Mouse (Mus musculus): ENCODE measurements around the gene Gp9.
A peak's percentile ranks its signal among the peaks of the same experiment; 100 is the strongest.

Gp9 gene

GRCm38 (mm10) chr6:87777842-87778241 lies at the start of gene Gp9:
Gp9 (plus strand) TSS chr6:87778072.
- no peak for DNase-seq

DNA sequence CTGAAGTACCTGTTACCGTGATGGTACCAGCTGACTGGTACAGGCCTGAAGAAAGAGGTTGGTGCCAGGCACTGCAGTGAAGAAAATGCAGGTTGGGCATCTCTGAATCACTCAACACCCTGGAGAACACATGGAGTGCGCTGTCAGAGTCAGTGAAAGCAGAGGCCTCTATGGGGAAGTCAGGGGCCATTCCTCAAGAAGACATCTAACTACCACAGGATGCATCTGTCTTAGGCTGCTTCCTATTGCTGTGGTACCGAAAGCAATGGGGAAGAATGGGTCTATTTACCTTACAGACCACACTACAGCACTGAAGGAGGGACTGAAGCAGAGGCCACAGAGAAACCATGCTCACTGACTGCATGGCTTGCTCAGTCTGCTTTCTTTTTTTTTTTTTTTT lies 49.8 kb upstream of the Gp9 start:
- no peak for DNase-seq

DNA sequence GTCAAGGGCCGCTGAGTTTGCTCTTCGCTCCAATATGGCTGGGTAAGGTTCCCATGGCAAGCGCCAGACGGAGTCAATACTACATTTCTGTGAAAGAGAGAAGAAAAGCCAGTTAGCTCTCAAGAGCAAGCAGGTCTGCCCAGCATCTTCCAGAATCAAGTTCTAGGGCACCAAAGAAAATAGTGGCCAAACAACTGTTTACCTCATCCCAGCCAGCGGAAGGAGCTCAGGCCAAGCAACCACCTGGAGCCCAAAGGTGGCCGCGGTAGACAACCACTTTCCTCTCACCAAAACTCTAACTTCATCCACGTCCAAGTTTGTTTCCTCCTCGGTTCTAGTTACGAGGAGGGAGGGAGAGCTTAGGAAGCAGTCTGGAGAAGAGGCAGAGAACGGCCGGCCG lies 47.7 kb upstream of the Gp9 start:
- no peak for DNase-seq

DNA sequence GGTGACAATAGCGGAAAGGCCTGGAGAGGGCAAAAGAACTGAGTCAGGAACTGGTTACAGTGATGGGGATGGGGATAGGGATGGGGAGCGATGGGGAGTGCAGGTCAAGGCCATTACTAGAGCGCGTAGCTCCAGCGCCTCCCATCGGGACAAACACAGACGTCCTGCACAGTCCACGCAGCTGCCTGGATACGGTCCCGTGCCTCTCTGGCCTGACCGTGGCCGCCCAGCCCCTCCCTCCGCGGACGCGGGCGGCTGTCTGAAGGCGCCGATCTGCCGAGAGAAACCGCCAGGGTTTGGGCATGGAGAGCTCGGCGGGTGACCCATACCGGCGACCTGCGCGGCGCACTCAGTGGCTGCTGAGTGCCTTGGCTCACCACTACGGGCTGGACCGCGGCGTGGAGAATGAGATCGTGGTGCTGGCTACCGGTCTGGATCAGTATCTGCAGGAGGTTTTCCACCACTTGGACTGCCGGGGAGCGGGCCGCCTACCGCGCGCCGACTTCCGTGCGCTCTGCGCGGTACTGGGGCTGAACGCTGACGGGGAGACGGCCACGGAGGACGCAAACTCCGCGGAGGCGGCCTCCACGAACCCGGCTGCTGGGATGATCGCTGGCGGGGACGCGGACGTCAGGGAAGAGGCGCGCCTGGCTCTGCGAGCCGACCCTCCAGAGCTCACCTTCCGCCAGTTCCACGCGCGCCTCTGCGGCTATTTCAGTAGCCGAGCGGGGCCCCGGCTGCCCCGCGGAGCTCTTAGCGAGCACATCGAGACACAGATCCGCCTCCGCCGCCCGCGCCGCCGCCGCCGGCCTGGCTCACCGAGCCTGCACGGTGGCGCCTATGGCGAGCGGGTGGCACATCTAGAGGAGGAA lies 47.0 kb upstream of the Gp9 start, which contains the start of gene Efcc1:
TSS of gene Efcc1 (plus strand) at position 279 of the 872 bp plus-strand sequence.
- DNase-seq = peak; percentile 82

GRCm38 (mm10) chr6:87731463-87732095 lies 46.3 kb upstream of the Gp9 start:
- no peak for DNase-seq

DNA sequence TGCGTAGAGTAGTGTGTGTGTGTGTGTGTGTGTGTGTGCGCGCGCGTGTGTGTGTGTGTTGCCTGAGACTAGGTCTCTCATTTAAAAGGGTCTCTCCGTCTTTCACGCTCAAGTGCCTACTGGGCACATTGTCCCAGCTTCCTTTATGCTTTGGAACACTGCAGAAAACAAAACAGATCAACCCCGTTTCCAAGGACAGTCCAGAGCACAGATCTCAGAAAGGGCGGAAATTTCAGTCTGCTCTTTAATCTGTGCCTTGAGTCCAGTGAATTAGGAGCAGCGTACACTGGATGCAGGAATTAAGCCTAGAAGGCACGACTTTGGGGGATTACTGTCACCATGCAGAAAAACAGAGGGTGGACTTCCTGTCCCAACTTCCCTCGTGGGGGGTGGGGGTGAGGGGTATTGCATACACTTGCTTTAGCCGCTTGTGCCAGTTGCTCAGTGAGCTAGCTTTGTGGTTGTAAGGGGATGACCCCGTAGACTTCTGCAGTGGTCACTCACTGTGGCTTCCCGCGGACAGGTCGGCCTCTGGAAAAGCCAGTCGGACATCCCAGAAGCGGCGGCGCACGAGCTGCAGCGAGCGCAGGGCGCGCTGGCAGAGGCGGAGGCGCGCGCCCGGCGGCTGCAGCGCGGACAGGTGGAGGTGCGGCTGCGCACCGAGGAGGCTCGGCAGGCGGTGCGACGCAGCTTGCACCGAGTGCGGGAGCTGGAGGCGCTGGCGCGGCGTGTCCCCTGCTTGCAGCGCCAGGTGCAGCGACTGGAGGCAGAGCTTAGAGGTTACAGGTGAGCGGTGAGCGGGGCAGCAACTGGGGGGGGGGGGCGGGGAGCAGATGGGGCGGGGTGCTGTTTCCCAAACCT lies 45.5 kb upstream of the Gp9 start:
- peak; percentile 58 for DNase-seq

DNA sequence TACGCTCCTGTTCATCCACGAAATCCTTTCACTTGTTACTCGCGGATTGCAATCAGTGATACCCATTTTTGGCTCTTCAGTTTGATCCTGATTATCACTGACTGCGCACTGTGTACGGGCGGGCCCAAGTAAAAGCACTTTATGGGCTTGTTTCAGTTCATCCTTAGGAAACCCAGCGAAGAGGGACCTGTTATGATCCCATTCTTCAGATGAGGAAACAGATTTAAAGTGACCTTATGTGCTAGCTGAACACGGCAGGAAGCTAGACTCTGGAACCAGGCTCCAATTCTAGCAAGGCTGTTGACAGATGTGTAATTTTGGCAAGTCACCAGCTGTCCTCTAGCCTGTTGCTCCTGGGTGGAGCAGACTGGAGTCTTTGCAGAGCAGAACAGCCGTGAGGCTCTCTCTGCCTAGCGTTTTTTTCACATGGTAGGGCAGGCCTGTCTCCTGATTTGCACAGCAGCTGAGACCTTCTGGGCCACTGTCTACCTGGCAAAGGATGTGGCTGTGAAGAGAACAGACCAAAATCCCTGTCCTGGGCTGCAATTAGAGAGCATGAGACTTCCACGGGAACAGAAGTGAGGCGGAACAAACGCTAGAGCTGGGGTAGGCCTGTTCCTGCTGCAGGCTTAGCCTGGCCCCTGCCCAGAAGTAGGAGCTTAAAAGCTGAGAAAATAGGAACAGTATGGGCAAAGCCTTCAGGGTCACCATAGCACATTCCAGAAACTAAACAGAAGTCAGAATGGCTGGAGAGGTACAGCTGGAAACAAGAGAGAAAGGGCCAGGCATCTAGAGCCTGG lies 44.5 kb upstream of the Gp9 start:
- DNase-seq = peak; percentile 60

GRCm38 (mm10) chr6:87734136-87734535 lies 43.7 kb upstream of the Gp9 start:
- peak; percentile 74 for DNase-seq

DNA sequence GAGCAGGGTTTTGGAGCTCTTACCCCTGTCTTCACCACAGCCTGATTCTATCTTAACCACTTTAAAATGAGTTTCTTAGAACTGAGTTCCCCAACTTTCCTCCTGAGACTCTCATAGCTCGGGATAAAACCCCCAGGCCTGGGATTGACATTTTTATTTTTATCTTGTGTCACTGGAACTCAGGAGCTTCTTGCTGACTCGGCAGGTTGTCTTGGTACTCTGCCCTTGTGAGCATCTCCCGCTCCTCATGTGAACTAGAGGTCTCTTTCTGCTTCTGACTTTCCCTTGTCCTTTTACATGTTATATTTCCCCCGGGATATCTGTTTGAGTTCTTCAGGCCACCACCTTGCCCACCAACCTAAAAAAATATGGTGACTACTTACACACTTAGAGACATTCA lies 40.9 kb upstream of the Gp9 start:
- DNase-seq = no peak

GRCm38 (mm10) chr6:87737921-87738626 lies 39.8 kb upstream of the Gp9 start:
- DNase-seq = no peak

- no peak for DNase-seq
Observed at GRCm38 (mm10) chr6:87739898-87740297, 38.0 kb upstream of the Gp9 start.

- DNase-seq = no peak
Observed at GRCm38 (mm10) chr6:87740496-87740895, 37.4 kb upstream of the Gp9 start.

- no peak for DNase-seq
Observed at GRCm38 (mm10) chr6:87741978-87742377, 35.9 kb upstream of the Gp9 start.

GRCm38 (mm10) chr6:87742804-87743203 lies 35.1 kb upstream of the Gp9 start:
- DNase-seq = no peak

GRCm38 (mm10) chr6:87743281-87743680 lies 34.6 kb upstream of the Gp9 start:
- no peak for DNase-seq

DNA sequence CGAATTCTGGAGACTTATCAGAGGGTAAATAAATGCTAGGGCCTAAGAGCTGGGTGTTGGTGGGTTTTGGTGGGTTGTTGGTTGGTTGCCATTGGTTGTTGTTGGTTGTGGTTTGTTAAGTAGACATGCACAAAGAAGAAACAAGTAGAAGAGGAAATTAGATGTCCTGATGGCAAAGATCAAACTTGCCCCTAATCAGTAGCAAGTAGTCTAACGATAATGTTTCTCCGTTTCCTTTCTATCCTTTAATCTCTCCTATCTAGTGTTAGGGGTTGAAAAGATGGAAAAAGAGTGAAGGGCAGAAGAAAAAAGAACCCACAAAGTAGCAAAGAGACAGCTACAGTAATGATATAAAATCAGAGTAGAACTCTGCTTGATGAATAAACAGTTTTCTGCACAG lies 33.2 kb upstream of the Gp9 start:
- DNase-seq = no peak

- DNase-seq = peak; percentile 59
Observed at GRCm38 (mm10) chr6:87745301-87745700, 32.6 kb upstream of the Gp9 start.

- peak; percentile 46 for DNase-seq
Observed at GRCm38 (mm10) chr6:87746059-87746458, 31.8 kb upstream of the Gp9 start.

DNA sequence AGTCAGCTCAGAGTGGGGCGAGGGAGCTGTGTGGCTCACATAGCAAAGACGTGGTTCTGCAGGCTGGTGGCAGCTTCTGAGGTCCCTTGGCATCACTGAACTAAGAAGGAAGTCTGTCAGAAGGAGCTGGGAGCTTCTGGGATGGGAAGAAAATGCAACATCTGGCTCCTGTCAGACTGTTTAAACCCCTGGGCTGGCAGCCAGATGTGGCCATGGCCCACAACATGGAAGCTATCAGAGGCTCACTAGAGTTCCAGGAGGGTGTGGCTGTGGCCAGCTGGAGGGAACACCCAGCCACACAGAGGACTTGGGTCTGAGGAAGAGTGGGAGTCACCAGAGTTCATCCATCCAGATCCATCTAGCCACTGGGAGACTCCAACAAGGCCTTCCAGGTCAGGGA lies 31.0 kb upstream of the Gp9 start:
- DNase-seq = peak; percentile 79

GRCm38 (mm10) chr6:87748078-87748477 lies 29.8 kb upstream of the Gp9 start:
- no peak for DNase-seq

GRCm38 (mm10) chr6:87748531-87748930 lies 29.3 kb upstream of the Gp9 start:
- no peak for DNase-seq
